Mouse (Mus musculus) naive thymus-derived CD4-positive, alpha-beta T cell, adult 2 months (primary cell): ENCODE results near the gene Fat2.
A peak's percentile ranks its signal among the peaks of the same experiment; 100 is the strongest.

Source experiments
- DNase-seq: peaks from one replicate; pipeline ENCODE4 v3.0.0-alpha.2; 2011; ENCODE audit warnings: low read depth

The Fat2 gene

GRCm38 (mm10) chr11:55239496-55239895 lies 96.9 kb downstream of the Fat2 start:
- DNase-seq, result no peak

DNA sequence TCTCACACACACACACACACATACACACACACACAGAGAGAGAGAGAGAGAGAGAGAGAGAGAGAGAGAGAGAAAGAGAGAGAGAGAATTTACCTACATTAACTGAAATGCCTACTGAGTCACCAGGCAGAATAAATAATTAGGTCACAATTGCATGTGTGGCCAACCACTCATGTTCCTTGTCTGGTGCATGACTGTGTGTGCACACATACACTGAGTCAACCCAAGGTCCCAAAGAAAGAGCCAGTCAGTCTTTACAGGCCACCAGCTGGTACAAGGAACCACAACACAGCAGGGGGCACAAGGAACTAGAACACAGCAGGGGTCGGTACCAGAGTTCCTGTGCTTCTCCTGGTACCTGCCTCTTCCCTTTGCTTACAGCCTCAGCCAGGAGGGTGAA lies 99.5 kb downstream of the Fat2 start:
- DNase-seq, result no peak

DNA sequence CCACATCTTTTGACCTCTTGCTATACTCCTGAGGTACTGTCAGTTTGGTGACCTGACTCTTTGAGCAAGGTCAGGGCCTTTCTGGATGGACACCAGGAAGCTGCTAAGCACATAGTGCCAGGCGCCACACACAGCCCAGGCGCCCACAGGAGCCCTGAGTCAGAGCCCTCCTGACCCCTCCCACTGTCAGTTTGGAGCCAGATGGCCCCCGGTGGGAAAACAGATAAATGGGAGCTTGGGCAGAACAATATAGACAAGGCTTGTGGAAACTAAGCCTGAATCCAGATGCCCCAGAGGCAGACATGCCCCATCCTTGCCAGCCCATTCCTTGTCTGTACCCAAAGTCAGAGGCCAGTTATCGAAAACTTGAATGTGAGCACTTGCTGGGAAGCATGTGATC lies 101.6 kb downstream of the Fat2 start:
- no peak for DNase-seq

DNA sequence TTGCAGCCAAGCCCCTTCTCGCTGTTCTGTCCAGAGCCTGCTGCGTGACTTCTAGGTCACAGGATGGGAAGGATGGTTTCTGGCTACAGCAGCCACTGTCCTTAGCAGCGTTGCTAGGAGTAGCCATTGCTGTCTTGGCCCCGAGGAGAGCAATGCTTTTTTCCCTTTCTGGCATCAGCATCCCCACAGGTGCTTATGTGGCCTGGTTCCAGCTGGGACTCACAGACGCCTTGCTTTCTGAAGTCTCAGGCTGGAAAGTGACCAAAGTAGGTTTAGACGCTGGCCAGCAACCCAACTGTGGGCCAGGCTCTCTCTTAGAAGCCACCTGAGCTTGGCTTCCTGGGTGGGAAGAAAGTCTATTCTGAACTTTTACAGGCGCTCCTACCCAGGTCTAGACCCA lies 102.1 kb downstream of the Fat2 start:
- no peak for DNase-seq

- DNase-seq, result peak; percentile 24
Measured at GRCm38 (mm10) chr11:55231034-55231433, 105.3 kb downstream of the Fat2 start.

GRCm38 (mm10) chr11:55221306-55221705 lies 115.1 kb downstream of the Fat2 start:
- DNase-seq, result peak; percentile 68

DNA sequence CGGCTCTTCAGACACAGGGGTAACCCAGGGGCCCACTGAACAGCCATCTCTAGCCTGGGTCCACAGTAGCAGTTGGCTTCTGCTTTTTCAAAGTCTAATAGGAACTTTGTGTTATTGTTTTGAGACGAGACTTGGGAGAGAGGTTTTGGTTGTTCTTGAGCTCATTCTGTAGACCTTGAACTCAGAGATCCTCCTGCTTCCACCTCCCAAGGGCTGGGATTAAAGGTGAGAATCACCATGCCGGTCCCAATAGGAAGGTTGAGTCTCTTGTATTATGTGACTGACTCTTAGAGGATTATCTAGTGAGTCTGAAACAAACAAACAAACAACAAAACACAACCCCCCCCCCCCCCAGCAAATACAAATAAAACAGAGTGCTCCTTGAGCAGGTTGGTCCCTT lies 117.9 kb downstream of the Fat2 start:
- DNase-seq, result no peak

- DNase-seq, result no peak
Measured at GRCm38 (mm10) chr11:55217880-55218279, 118.5 kb downstream of the Fat2 start.

DNA sequence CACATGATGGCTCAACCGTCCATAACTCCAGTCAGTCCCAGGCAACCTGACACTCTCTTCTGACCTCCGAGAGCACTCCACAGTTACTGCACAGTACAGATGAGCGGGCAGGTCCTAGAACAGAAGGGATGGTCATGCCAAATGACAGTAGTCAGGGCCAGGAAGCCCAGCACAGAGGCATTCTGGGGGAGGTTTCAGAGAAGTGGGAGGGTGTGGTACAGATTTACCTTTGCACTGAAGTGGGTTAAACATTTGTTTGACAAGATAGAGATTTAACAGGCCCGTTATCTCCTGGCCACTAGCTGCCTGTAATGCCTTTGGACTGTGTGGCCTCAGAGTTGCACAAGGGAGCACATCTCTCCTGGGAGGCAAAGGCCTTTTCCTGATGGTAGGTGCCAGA lies 118.9 kb downstream of the Fat2 start:
- DNase-seq, result no peak

GRCm38 (mm10) chr11:55216830-55217229 lies 119.5 kb downstream of the Fat2 start:
- no peak for DNase-seq

DNA sequence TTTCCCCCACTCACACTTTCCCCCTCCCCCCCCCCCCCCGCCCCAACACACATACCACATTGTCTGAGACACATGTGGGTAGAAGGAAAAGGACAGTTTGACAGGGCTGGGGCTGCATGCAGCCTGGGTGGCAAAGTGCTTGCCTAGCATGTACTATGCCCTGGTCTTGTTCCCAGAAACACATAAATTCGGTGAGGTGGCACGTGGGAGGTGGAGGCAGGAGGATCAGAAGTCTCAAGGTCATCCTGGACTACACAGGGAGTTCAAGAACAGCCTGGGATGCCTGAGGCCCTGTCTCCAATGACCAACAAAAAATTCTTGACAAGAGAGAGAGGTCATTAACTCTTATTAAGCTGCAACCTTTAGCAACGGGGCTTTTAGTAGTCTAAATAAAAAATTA lies 120.3 kb downstream of the Fat2 start:
- no peak for DNase-seq

DNA sequence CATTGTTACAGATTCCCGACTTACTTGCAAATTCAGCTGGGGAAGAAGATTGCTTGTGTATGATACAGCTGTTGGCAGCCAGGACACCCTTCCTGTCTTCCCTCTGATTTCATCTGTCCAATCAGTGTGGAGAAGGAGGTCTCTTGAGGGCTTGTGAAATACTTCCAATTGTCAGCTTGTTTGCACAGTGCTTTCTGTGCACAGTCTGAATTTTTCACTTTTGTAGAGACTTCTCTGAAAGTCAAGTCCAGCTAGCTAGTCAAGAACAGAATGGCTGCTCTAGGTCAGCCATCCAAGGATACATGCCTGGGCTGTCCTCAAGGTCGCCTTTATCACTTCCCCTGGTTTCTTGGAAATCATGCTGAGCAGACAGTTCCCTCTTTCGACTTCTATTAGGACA lies 121.4 kb downstream of the Fat2 start:
- DNase-seq, result no peak

GRCm38 (mm10) chr11:55214161-55214560 lies 122.2 kb downstream of the Fat2 start:
- no peak for DNase-seq

GRCm38 (mm10) chr11:55213518-55213917 lies 122.8 kb downstream of the Fat2 start:
- no peak for DNase-seq

- no peak for DNase-seq
Measured at GRCm38 (mm10) chr11:55209626-55210353, 126.6 kb downstream of the Fat2 start.

DNA sequence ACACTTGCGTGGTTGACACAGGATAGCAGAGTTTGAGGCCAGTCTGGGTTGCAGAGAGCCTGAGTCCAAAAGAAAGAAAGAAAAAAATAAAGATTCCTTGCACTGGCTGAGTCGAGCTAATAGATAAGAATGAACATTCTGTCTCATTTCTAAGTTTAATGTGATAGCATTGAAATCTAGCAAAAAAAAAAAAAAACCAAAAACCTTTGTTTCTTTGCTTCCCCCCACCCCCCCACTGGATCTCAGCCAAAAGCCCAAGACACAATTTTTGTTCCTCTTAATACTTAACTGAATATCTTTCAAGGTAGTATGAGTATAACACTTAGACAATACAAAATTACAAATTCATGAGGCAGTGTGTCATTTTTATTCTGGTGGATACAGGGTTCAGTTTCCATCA lies 127.3 kb downstream of the Fat2 start:
- no peak for DNase-seq

DNA sequence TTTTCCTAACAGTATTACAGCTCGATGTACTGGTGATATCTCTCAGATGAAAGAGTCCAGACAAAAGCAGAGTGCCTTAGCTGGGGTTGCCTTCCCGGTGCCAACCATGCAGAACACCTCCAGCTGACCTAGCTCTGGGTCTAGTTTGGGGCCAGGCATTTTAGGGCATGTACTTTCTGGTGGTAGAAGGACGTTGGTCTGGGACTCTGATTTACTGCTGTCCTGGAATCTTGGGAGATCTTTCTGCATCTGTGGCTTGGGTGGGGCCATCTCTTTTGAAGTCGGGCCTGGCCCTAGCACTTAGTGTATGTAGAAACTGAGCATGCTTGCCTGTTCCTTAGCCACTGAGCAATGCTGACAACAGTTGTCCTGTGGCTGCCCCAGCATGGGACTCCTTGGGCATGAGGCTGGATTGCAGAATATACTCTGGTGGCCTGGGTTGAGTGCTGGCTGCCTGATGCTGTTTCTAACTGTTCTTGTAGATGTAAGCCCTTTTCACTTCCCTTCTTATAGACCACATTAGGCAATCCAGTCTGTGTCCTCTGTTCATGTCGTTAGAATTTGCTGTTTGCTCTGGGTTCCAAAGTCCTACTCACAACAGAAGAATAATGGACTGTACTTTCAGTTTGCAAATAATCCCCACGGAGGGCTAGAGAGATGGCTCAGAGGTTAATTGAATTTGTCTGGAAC lies 128.2 kb downstream of the Fat2 start:
- DNase-seq, result no peak

GRCm38 (mm10) chr11:55204602-55205001 lies 131.8 kb downstream of the Fat2 start:
- DNase-seq, result no peak

GRCm38 (mm10) chr11:55204159-55204596 lies 132.2 kb downstream of the Fat2 start, which contains the start of gene Slc36a1:
Gene Slc36a1, plus strand, starts transcription at chr11:55204350.
- peak; percentile 96 for DNase-seq
